Mouse (Mus musculus) CH12.LX (cell line): ENCODE data around the gene Acsm1. TPM values are rescaled to one million over a fixed set of nuclear protein-coding genes. Genes with fewer than 3 reads are reported as not detected.

Experiments
- DNase-seq: peaks from one replicate; pipeline ENCODE4 v3.0.0-alpha.2; 2013; ENCODE audit errors: extremely low read depth
- H3K27ac ChIP-seq: 2 replicates; pipeline ENCODE4 v1.5.1; 2012; ENCODE audit warnings: low read depth, mild to moderate bottlenecking, control low read depth, moderate library complexity; ENCODE audit not compliant: insufficient read depth
- H3K27me3 ChIP-seq: replicated peaks from 2 replicates; pipeline ENCODE3; 2012; ENCODE audit warnings: inconsistent platforms
- H3K36me3 ChIP-seq, 2 experiments: replicated peaks in 1 of 2; 2 replicates each; pipeline versions ENCODE3 to v1.6.1; 2012; ENCODE audit warnings: inconsistent platforms in 1 of 2, low read length in 1 of 2, mild to moderate bottlenecking in 1 of 2, mixed read lengths in 1 of 2, moderate library complexity in 1 of 2; ENCODE audit not compliant: control insufficient read depth in 1 of 2, insufficient read depth in 1 of 2
- H3K4me1 ChIP-seq, 2 experiments: 2 replicates each; pipeline ENCODE4 v1.6.1; 2012; ENCODE audit warnings: inconsistent platforms in 1 of 2, moderate library complexity in 1 of 2; ENCODE audit not compliant: insufficient read depth in 2 of 2, control insufficient read depth in 1 of 2
- H3K4me2 ChIP-seq: 2 replicates; pipeline ENCODE4 v1.6.1; 2012; ENCODE audit warnings: low read depth, mild to moderate bottlenecking, control low read depth; ENCODE audit not compliant: poor library complexity, insufficient read depth, severe bottlenecking
- H3K4me3 ChIP-seq, 3 experiments: fragments of 150-350 bp in 1 of 3; sonication (generic) in 1 of 3; replicated peaks in 1 of 3; 2 replicates each; pipeline versions ENCODE3 to v1.5.1; 2011 to 2012; ENCODE audit warnings: low read depth in 2 of 3, low read length in 2 of 3, mild to moderate bottlenecking in 2 of 3, moderate library complexity in 2 of 3, control low read depth in 1 of 3, improper control_type of control experiment in 1 of 3, inconsistent platforms in 1 of 3, mixed read lengths in 1 of 3; ENCODE audit not compliant: poor library complexity in 1 of 3
- H3K79me2 ChIP-seq: replicated peaks from 2 replicates; pipeline ENCODE4 v1.6.1; 2012; ENCODE audit warnings: mild to moderate bottlenecking, moderate library complexity; ENCODE audit not compliant: control insufficient read depth, poor library complexity, insufficient read depth, severe bottlenecking; ENCODE audit errors: extremely low read depth
- H3K9ac ChIP-seq: 2 replicates; pipeline ENCODE4 v1.6.1; 2012; ENCODE audit warnings: low read depth, mild to moderate bottlenecking, control low read depth, moderate library complexity; ENCODE audit not compliant: insufficient read depth
- H3K9me3 ChIP-seq: replicated peaks from 2 replicates; pipeline ENCODE3; 2012; ENCODE audit warnings: low read length, inconsistent platforms, mixed read lengths
- BHLHE40 ChIP-seq: IDR thresholded peaks from 2 replicates; pipeline ENCODE4 v1.6.1; 2011; ENCODE audit warnings: mild to moderate bottlenecking, low read depth, low read length, improper control_type of control experiment
- CHD2 ChIP-seq: IDR thresholded peaks from 2 replicates; pipeline ENCODE4 v1.6.1; 2011; ENCODE audit warnings: low read length, improper control_type of control experiment
- ELF1 ChIP-seq: IDR thresholded peaks from 2 replicates; pipeline ENCODE4 v1.6.1; 2014; ENCODE audit warnings: low read depth, mild to moderate bottlenecking, inconsistent platforms, low read length, improper control_type of control experiment
- EP300 ChIP-seq: IDR thresholded peaks from 2 replicates; pipeline ENCODE4 v1.6.1; 2011; ENCODE audit warnings: low read length, improper control_type of control experiment
- ETS1 ChIP-seq: conservative IDR thresholded peaks from 2 replicates; pipeline ENCODE4 v1.6.1; 2012; ENCODE audit warnings: low read depth, mild to moderate bottlenecking, inconsistent platforms, low read length, improper control_type of control experiment, moderate library complexity
- GABPA ChIP-seq: IDR thresholded peaks from 2 replicates; pipeline ENCODE4 v1.6.1; 2012; ENCODE audit warnings: low read depth, low read length, improper control_type of control experiment, inconsistent platforms; ENCODE audit not compliant: insufficient replicate concordance
- HCFC1 ChIP-seq: IDR thresholded peaks from 2 replicates; pipeline ENCODE4 v1.6.1; 2012; ENCODE audit warnings: low read depth, mild to moderate bottlenecking, inconsistent platforms, low read length, improper control_type of control experiment
- JUN ChIP-seq: IDR thresholded peaks from 2 replicates; pipeline ENCODE4 v1.6.1; 2011; ENCODE audit warnings: low read depth, mild to moderate bottlenecking, low read length, improper control_type of control experiment, moderate library complexity; ENCODE audit not compliant: insufficient read depth
- MAX ChIP-seq: IDR thresholded peaks from 2 replicates; pipeline ENCODE4 v1.6.1; 2011; ENCODE audit warnings: low read length, improper control_type of control experiment
- NELFE ChIP-seq: IDR thresholded peaks from 2 replicates; pipeline ENCODE4 v1.6.1; 2011; ENCODE audit warnings: low read depth, low read length, improper control_type of control experiment
- NRF1 ChIP-seq: IDR thresholded peaks from 2 replicates; pipeline ENCODE4 v1.6.1; 2014; ENCODE audit warnings: low read depth, mild to moderate bottlenecking, inconsistent platforms, low read length, improper control_type of control experiment, moderate library complexity
- PAX5 ChIP-seq: IDR thresholded peaks from 2 replicates; pipeline ENCODE4 v1.6.1; 2012; ENCODE audit warnings: low read length, inconsistent platforms, mixed read lengths
- POLR2AphosphoS2 ChIP-seq: IDR thresholded peaks from 2 replicates; pipeline ENCODE4 v1.6.1; 2011; ENCODE audit warnings: low read depth, low read length, improper control_type of control experiment
- RAD21 ChIP-seq: IDR thresholded peaks from 2 replicates; pipeline ENCODE4 v1.6.1; 2011; ENCODE audit warnings: low read depth, mild to moderate bottlenecking, low read length, improper control_type of control experiment, moderate library complexity
- RCOR1 ChIP-seq: conservative IDR thresholded peaks from 2 replicates; pipeline ENCODE4 v1.6.1; 2012; ENCODE audit warnings: low read depth, mild to moderate bottlenecking, inconsistent platforms, low read length, improper control_type of control experiment
- TBP ChIP-seq: conservative IDR thresholded peaks from 2 replicates; pipeline ENCODE4 v1.6.1; 2011; ENCODE audit warnings: low read depth, low read length, improper control_type of control experiment
- TCF12 ChIP-seq: IDR thresholded peaks from 2 replicates; pipeline ENCODE4 v1.6.1; 2014; ENCODE audit warnings: low read depth, mild to moderate bottlenecking, inconsistent platforms, low read length, improper control_type of control experiment
- USF1 ChIP-seq: IDR thresholded peaks from 2 replicates; pipeline ENCODE4 v1.6.1; 2014; ENCODE audit warnings: low read depth, mild to moderate bottlenecking, inconsistent platforms, low read length, improper control_type of control experiment
- ZKSCAN1 ChIP-seq: IDR thresholded peaks from 2 replicates; pipeline ENCODE4 v1.6.1; 2012; ENCODE audit warnings: low read depth, inconsistent platforms, low read length, improper control_type of control experiment, borderline replicate concordance
- ZMIZ1 ChIP-seq: IDR thresholded peaks from 2 replicates; pipeline ENCODE4 v1.6.1; 2012; ENCODE audit warnings: low read depth, mild to moderate bottlenecking, inconsistent platforms, low read length, improper control_type of control experiment
- ZNF384 ChIP-seq: IDR thresholded peaks from 2 replicates; pipeline ENCODE4 v1.6.1; 2012; ENCODE audit warnings: low read depth, low read length, improper control_type of control experiment, inconsistent platforms
- dilution Hi-C: fragments of 300-500 bp; cut with MboI; formaldehyde crosslinking; loops from 2 replicates; pipeline ENCODE4 v1.14.3; 2020; ENCODE audit warnings: low sequenced_read_pairs; ENCODE audit not compliant: extremely low pct_unique_long_range_greater_than_20kb, extremely low pct_ligation_motif_present
- in situ Hi-C: fragments of 300-500 bp; cut with MboI; formaldehyde crosslinking; loops from 3 replicates; pipeline ENCODE4 v1.14.3; 2019; ENCODE audit warnings: low sequenced_read_pairs, low pct_ligation_motif_present, low pct_unique_long_range_greater_than_20kb, mixed read lengths
- polyA plus RNA-seq: library from polyadenylated mRNA; unstranded; fragments of >175 nt; gene quantifications from 2 replicates; pipeline ENCODE4 v1.2.1, GENCODE M21; 2012; ENCODE audit warnings: low read depth; ENCODE audit not compliant: insufficient read length
- total RNA-seq, 2 experiments: library from RNA; depleted of rRNA; stranded (reverse); fragments of 300-350 nt in 1 of 2; fragments of >200 nt in 1 of 2; gene quantifications; 2 replicates each; pipeline ENCODE4 v1.2.3; 2012 to 2014

Gene Acsm1
- total and polyA plus RNA-seq, 3 experiments = not detected

- Histone ChIP-seq H3K9me3 (no peaks in the 10 kb centered on the region), H3K27me3 (peaks cover 8% of the 10 kb centered on the region), H3K4me2 (no peak overlapping the region), H3K4me1 (peaks cover 2 to 9% of the 10 kb centered on the region in 2 experiments; a peak in 3 of 4 replicates)
- dilution Hi-C loops = no loop called here
- in situ Hi-C loops = no loop called here
- no peak for TF ChIP-seq MAX
- no peak for TF ChIP-seq ETS1
- TF ChIP-seq RAD21 = no peak
- TF ChIP-seq ZKSCAN1 = no peak
- TF ChIP-seq GABPA = no peak
- no peak for TF ChIP-seq NRF1
- no peak for TF ChIP-seq ELF1
- no peak for TF ChIP-seq USF1
- no peak for TF ChIP-seq TBP
- TF ChIP-seq CHD2 = no peak
- TF ChIP-seq EP300 = no peak
- TF ChIP-seq NELFE = no peak
- TF ChIP-seq ZNF384 = no peak
- TF ChIP-seq, all 38 proteins: peak for 0
- no peak overlapping the region for H3K27ac ChIP-seq
- no peak for DNase-seq
- H3K79me2 ChIP-seq = no peaks in the 10 kb centered on the region
- no peak overlapping the region for H3K9ac ChIP-seq
- H3K36me3 ChIP-seq = no peaks in the 10 kb centered on the region
- H3K4me3 ChIP-seq = no peak overlapping the region
Observed at GRCm38 (mm10) chr7:119616531-119616930, 9.7 kb downstream of the Acsm1 start.

- dilution Hi-C loops = no loop called here
- no peak for TF ChIP-seq RCOR1
- TF ChIP-seq BHLHE40 = no peak
- TF ChIP-seq USF1 = no peak
- no peak for TF ChIP-seq POLR2AphosphoS2
- TF ChIP-seq EP300 = no peak
- TF ChIP-seq PAX5 = no peak
- no peak for TF ChIP-seq TCF12
- no peak for TF ChIP-seq ZMIZ1
- TF ChIP-seq JUN = no peak
- no peak for TF ChIP-seq HCFC1
- TF ChIP-seq, all 38 proteins: peak for 0
- H3K79me2 ChIP-seq = no peaks in the 10 kb centered on the region
Observed at GRCm38 (mm10) chr7:119617593-119617992, 10.8 kb downstream of the Acsm1 start.

More at GRCm38 (mm10) chr7:119617593-119617992, 10.8 kb downstream of the Acsm1 start:
- peaks cover 9% of the 10 kb centered on the region for H3K27me3 ChIP-seq
- no peak overlapping the region for H3K9ac ChIP-seq
- no peaks in the 10 kb centered on the region for H3K36me3 ChIP-seq
- H3K4me2 ChIP-seq = no peak overlapping the region
- H3K4me3 ChIP-seq = no peak overlapping the region
- in situ Hi-C loops = no loop called here
- no peak for DNase-seq
- peaks cover 2 to 16% of the 10 kb centered on the region in 2 experiments; a peak in 3 of 4 replicates for H3K4me1 ChIP-seq
- H3K27ac ChIP-seq = no peak overlapping the region
- H3K9me3 ChIP-seq = no peaks in the 10 kb centered on the region
